ENCODE assay signal across 8 mouse cellular contexts in the genomic region with DNA sequence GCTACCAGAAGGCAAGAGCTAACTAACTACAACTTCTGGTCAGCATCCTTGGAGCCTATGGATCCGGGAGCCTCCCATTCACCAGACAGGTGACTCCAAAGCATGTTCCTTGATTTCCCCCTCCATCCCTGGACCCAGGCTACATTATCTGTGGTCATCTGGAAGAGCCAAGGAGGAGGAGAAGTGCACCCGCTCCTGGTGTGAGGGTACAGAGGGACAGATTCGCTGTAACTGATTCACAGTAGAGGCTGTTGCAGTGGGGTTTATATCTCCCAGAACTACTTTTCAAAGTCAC. TPM values are rescaled to one million over a fixed set of nuclear protein-coding genes. Genes with fewer than 3 reads are reported as not detected.
A peak's percentile ranks its signal among the peaks of the same experiment; 100 is the strongest.
DNase-seq lines count a peak whose midpoint lies in the region; ATAC-seq and TF ChIP-seq lines count a peak whose summit lies in the region.

No protein-coding gene starts in this region.

- DNase-seq in cerebellum, adult 2 months, result no peak
- no peak for DNase-seq in cerebellum, adult 9-10 months
- DNase-seq in testis, postnatal 14 days (ENCODE audit: low spot score), result no peak
- DNase-seq in liver, embryonic 14.5 days (ENCODE audit: low read depth in 3 of 3, low spot score in 3 of 3), result no peak
- no peak for DNase-seq in stomach, postnatal 0 days (ENCODE audit: low spot score)
- DNase-seq in frontal cortex, postnatal 36 days (ENCODE audit: low spot score in 2 of 2), result no peak

- peak overlapping the region; percentile 94 for H3K4me3 ChIP-seq in cerebellum, adult 2 months (replicated peaks; ENCODE audit: insufficient read depth, low read depth, low read length)
- H3K4me3 ChIP-seq in testis, adult 2 months (ENCODE audit: control insufficient read depth, low read depth, low read length), result peak overlapping the region; percentile 93
- peak overlapping the region; percentile 73 to 97 for H3K4me3 ChIP-seq in liver, embryonic 14.5 days (ENCODE audit: insufficient read depth in 1 of 2, low read depth in 2 of 2, low read length in 2 of 2)
- peak overlapping the region; percentile 99 for H3K4me3 ChIP-seq in stomach, postnatal 0 days (ENCODE audit: low read depth, low read length)

- H3K27ac ChIP-seq in cerebellum, adult 2 months (ENCODE audit: insufficient read depth, low read length), result peak overlapping the region; percentile 84
- H3K27ac ChIP-seq in testis, adult 2 months (ENCODE audit: control insufficient read depth, insufficient read depth, low read depth, low read length), result peak overlapping the region; percentile 88
- H3K27ac ChIP-seq in liver, embryonic 14.5 days, result peak overlapping the region; percentile 72
- H3K27ac ChIP-seq in stomach, postnatal 0 days (replicated peaks), result peak overlapping the region; percentile 92

- no peaks in the 10 kb centered on the region for H3K27me3 ChIP-seq in cerebellum, adult 2 months (ENCODE audit: control insufficient read depth, insufficient read depth, low read length)
- H3K27me3 ChIP-seq in testis, adult 2 months (ENCODE audit: control insufficient read depth, insufficient read depth, low read length), result no peaks in the 10 kb centered on the region
- no peaks in the 10 kb centered on the region for H3K27me3 ChIP-seq in liver, embryonic 14.5 days (ENCODE audit: control insufficient read depth, insufficient read depth, low read length)
- H3K27me3 ChIP-seq in stomach, postnatal 0 days (ENCODE audit: control insufficient read depth, insufficient read depth, low read length), result no peaks in the 10 kb centered on the region

- peak; percentile 18; the same call in 1 of the 2 replicates for ATAC-seq in liver, embryonic 14.5 days (ENCODE audit: insufficient read depth)
- ATAC-seq in stomach, postnatal 0 days (ENCODE audit: low FRiP score, low TSS enrichment), result 0 out of 2 replicates have a peak, but pooled peaks have one; percentile 3
- no peak for ATAC-seq in megakaryocyte progenitor cell, adult 5-6 weeks (replicated peaks; ENCODE audit: poor library complexity)

- no peaks in the 10 kb centered on the region for H3K9me3 ChIP-seq in liver, embryonic 14.5 days (ENCODE audit: control insufficient read depth, low read length)
- H3K9me3 ChIP-seq in stomach, postnatal 0 days (ENCODE audit: control insufficient read depth, low read length), result no peaks in the 10 kb centered on the region

- peaks cover 3% of the 10 kb centered on the region; the same call in 1 of the 2 replicates for H3K36me3 ChIP-seq in testis, adult 2 months (ENCODE audit: control insufficient read depth, insufficient read depth, low read length)
- H3K36me3 ChIP-seq in liver, embryonic 14.5 days (replicated peaks; ENCODE audit: control insufficient read depth, insufficient read depth, low read depth), result peaks cover 15% of the 10 kb centered on the region
- H3K36me3 ChIP-seq in stomach, postnatal 0 days (ENCODE audit: control insufficient read depth, insufficient read depth, low read length), result no peaks in the 10 kb centered on the region

- WGBS in cerebellum, adult 2 months, result 0% methylated on average over 3 of the region's 3 CpGs
- 2% methylated on average over 3 of the region's 3 CpGs for WGBS in liver, embryonic 14.5 days (ENCODE audit: insufficient replicate concordance)
- 0% methylated on average over 3 of the region's 3 CpGs for WGBS in stomach, postnatal 0 days

- H3K9ac ChIP-seq in liver, embryonic 14.5 days (replicated peaks), result peak overlapping the region; percentile 84
- H3K9ac ChIP-seq in stomach, postnatal 0 days (ENCODE audit: low read length), result peak overlapping the region; percentile 98

- no peak for TF ChIP-seq POLR2A in cerebellum, adult 2 months (IDR thresholded peaks at IDR 0.05; ENCODE audit: borderline replicate concordance, insufficient read depth, low read length)
- TF ChIP-seq POLR2A in testis, adult 2 months (IDR thresholded peaks at IDR 0.05; ENCODE audit: control insufficient read depth, low read depth, low read length), result no peak

- no peak for TF ChIP-seq EP300 in liver, embryonic 14.5 days (IDR thresholded peaks at IDR 0.05; ENCODE audit: low read depth)
- no peak for TF ChIP-seq EP300 in stomach, postnatal 0 days (optimal IDR thresholded peaks at IDR 0.05)

- TF ChIP-seq CTCF in cerebellum, adult 2 months (IDR thresholded peaks at IDR 0.05; ENCODE audit: borderline replicate concordance, insufficient read depth, low read depth, low read length), result no peak
- no peak for TF ChIP-seq CTCF in testis, adult 2 months (IDR thresholded peaks at IDR 0.05; ENCODE audit: control insufficient read depth, insufficient read depth, insufficient replicate concordance, low read depth, low read length)
- TF ChIP-seq CTCF in liver, embryonic 14.5 days (IDR thresholded peaks at IDR 0.05; ENCODE audit: low read depth), result no peak
- no peak for TF ChIP-seq CTCF in stomach, postnatal 0 days (IDR thresholded peaks at IDR 0.05; ENCODE audit: low read depth)

- peak overlapping the region; percentile 95 for H3K4me2 ChIP-seq in liver, embryonic 14.5 days (ENCODE audit: low read depth)
- peak overlapping the region; percentile 99 for H3K4me2 ChIP-seq in stomach, postnatal 0 days (replicated peaks; ENCODE audit: low read depth)

- peaks cover 5% of the 10 kb centered on the region; the same call in 1 of the 2 replicates for H3K4me1 ChIP-seq in cerebellum, adult 2 months (ENCODE audit: control insufficient read depth, insufficient read depth, low read length)
- H3K4me1 ChIP-seq in testis, adult 2 months (ENCODE audit: control insufficient read depth, insufficient read depth, low read length), result no peaks in the 10 kb centered on the region
- H3K4me1 ChIP-seq in liver, embryonic 14.5 days (replicated peaks; ENCODE audit: control insufficient read depth in 2 of 2, insufficient read depth in 2 of 2, low read length in 1 of 2), result peaks cover 13 to 18% of the 10 kb centered on the region in 2 experiments
- H3K4me1 ChIP-seq in stomach, postnatal 0 days (replicated peaks; ENCODE audit: control insufficient read depth, insufficient read depth), result no peaks in the 10 kb centered on the region; the same call in 1 of the 2 replicates

RNA-seq across cellular contexts. Expression of a gene that starts 0.6 kb away (rescaled TPM):
- polyA plus RNA-seq in cerebellum, adult 2 months (2012; rRNA removed), result not detected in 2 replicates
- polyA plus RNA-seq in testis, adult 2 months (2012; rRNA removed), result 0.96 and 1.5 TPM in 2 replicates
- polyA plus RNA-seq in liver, embryonic 14.5 days (2012; rRNA removed), result not detected in 2 replicates
- polyA plus RNA-seq in liver, embryonic 14.5 days (2014; fragmentation: Nextera tagmentation; extraction: Ambion mirVana), result not detected in 2 replicates
- polyA plus RNA-seq in stomach, postnatal 0 days (2015; fragmentation: Nextera tagmentation; extraction: Ambion mirVana), result 0.07 TPM in 1 of 2 replicates, not detected in the other
- not detected in 2 replicates for total RNA-seq in megakaryocyte progenitor cell, adult 5-6 weeks (2015)
- not detected in 2 replicates for total RNA-seq in megakaryocyte progenitor cell, adult 5-6 weeks (2017)

RNA-seq across cellular contexts. Expression of a gene that starts 1.0 kb away (rescaled TPM):
- 7.6 and 7.8 TPM in 2 replicates for polyA plus RNA-seq in cerebellum, adult 2 months (2012; rRNA removed)
- 10.4 and 11.2 TPM in 2 replicates for polyA plus RNA-seq in testis, adult 2 months (2012; rRNA removed)
- polyA plus RNA-seq in liver, embryonic 14.5 days (2012; rRNA removed), result 4.3 and 5.8 TPM in 2 replicates
- polyA plus RNA-seq in liver, embryonic 14.5 days (2014; fragmentation: Nextera tagmentation; extraction: Ambion mirVana), result 19.0 and 22.8 TPM in 2 replicates
- 24.2 and 25.2 TPM in 2 replicates for polyA plus RNA-seq in stomach, postnatal 0 days (2015; fragmentation: Nextera tagmentation; extraction: Ambion mirVana)
- total RNA-seq in megakaryocyte progenitor cell, adult 5-6 weeks (2015), result 8.9 and 9.7 TPM in 2 replicates
- 6.4 and 6.5 TPM in 2 replicates for total RNA-seq in megakaryocyte progenitor cell, adult 5-6 weeks (2017)

RNA-seq across cellular contexts. Expression of a gene that starts 12.9 kb away (rescaled TPM):
- 42.6 and 42.8 TPM in 2 replicates for polyA plus RNA-seq in cerebellum, adult 2 months (2012; rRNA removed)
- polyA plus RNA-seq in testis, adult 2 months (2012; rRNA removed), result 30.9 and 33.0 TPM in 2 replicates
- 6.4 and 7.2 TPM in 2 replicates for polyA plus RNA-seq in liver, embryonic 14.5 days (2012; rRNA removed)
- polyA plus RNA-seq in liver, embryonic 14.5 days (2014; fragmentation: Nextera tagmentation; extraction: Ambion mirVana), result 1.7 and 3.6 TPM in 2 replicates
- 4.6 and 4.8 TPM in 2 replicates for polyA plus RNA-seq in stomach, postnatal 0 days (2015; fragmentation: Nextera tagmentation; extraction: Ambion mirVana)
- total RNA-seq in megakaryocyte progenitor cell, adult 5-6 weeks (2015), result 2.9 and 6.9 TPM in 2 replicates
- total RNA-seq in megakaryocyte progenitor cell, adult 5-6 weeks (2017), result 15.7 and 17.1 TPM in 2 replicates

RNA-seq across cellular contexts. Expression of a gene that starts 15.6 kb away (rescaled TPM):
- 2.9 TPM in 2 replicates for polyA plus RNA-seq in cerebellum, adult 2 months (2012; rRNA removed)
- 1.8 TPM in 2 replicates for polyA plus RNA-seq in testis, adult 2 months (2012; rRNA removed)
- 3.6 and 3.7 TPM in 2 replicates for polyA plus RNA-seq in liver, embryonic 14.5 days (2012; rRNA removed)
- 5.3 and 8.7 TPM in 2 replicates for polyA plus RNA-seq in liver, embryonic 14.5 days (2014; fragmentation: Nextera tagmentation; extraction: Ambion mirVana)
- 47.7 and 52.8 TPM in 2 replicates for polyA plus RNA-seq in stomach, postnatal 0 days (2015; fragmentation: Nextera tagmentation; extraction: Ambion mirVana)
- total RNA-seq in megakaryocyte progenitor cell, adult 5-6 weeks (2015), result 0.10 TPM in 1 of 2 replicates, not detected in the other
- 0.10 TPM in 1 of 2 replicates, not detected in the other for total RNA-seq in megakaryocyte progenitor cell, adult 5-6 weeks (2017)

RNA-seq across cellular contexts. Expression of a gene that starts 54.7 kb away (rescaled TPM):
- not detected in 2 replicates for polyA plus RNA-seq in cerebellum, adult 2 months (2012; rRNA removed)
- 1.3 TPM in 1 of 2 replicates, not detected in the other for polyA plus RNA-seq in testis, adult 2 months (2012; rRNA removed)
- 0.64 and 0.98 TPM in 2 replicates for polyA plus RNA-seq in liver, embryonic 14.5 days (2012; rRNA removed)
- polyA plus RNA-seq in liver, embryonic 14.5 days (2014; fragmentation: Nextera tagmentation; extraction: Ambion mirVana), result 2.2 and 2.7 TPM in 2 replicates
- polyA plus RNA-seq in stomach, postnatal 0 days (2015; fragmentation: Nextera tagmentation; extraction: Ambion mirVana), result 0.91 and 1.5 TPM in 2 replicates
- total RNA-seq in megakaryocyte progenitor cell, adult 5-6 weeks (2015), result not detected in 2 replicates
- not detected in 2 replicates for total RNA-seq in megakaryocyte progenitor cell, adult 5-6 weeks (2017)
